Mouse (Mus musculus): Measurements from ENCODE around the gene Ypel5. TPM values are rescaled to one million over a fixed set of nuclear protein-coding genes. Genes with fewer than 3 reads are reported as not detected.
A peak's percentile ranks its signal among the peaks of the same experiment; 100 is the strongest.

Gene Ypel5
- polyA plus RNA-seq, 1 experiment from 2014 or later, result 53.8 TPM

- no peak overlapping the region for H3K4me2 ChIP-seq (ENCODE audit: low read depth, low read length)
- 66% methylated on average over 1 of the region's 1 CpGs for WGBS
- no peaks in the 10 kb centered on the region for H3K4me1 ChIP-seq (ENCODE audit: control insufficient read depth, insufficient read depth, low read length)
- no peaks in the 10 kb centered on the region for H3K9me3 ChIP-seq (replicated peaks; ENCODE audit: control insufficient read depth, low read length)
- H3K36me3 ChIP-seq (replicated peaks; ENCODE audit: control insufficient read depth, insufficient read depth, low read depth, low read length), result no peaks in the 10 kb centered on the region
- H3K27ac ChIP-seq (replicated peaks; ENCODE audit: low read depth, low read length), result no peak overlapping the region
- no peaks in the 10 kb centered on the region for H3K27me3 ChIP-seq (ENCODE audit: control insufficient read depth, insufficient read depth, low read length)
- DNase-seq (ENCODE audit: low spot score) (no peak), ATAC-seq (replicated peaks; ENCODE audit: insufficient number of reproducible peaks, low FRiP score, low TSS enrichment, low read depth) (no peak)
- H3K9ac ChIP-seq (replicated peaks; ENCODE audit: low read length), result no peak overlapping the region
- H3K4me3 ChIP-seq (ENCODE audit: low read depth, low read length), result no peak overlapping the region
Observed at GRCm38 (mm10) chr17:72855298-72855697, 19.0 kb downstream of the Ypel5 start.

GRCm38 (mm10) chr17:72857677-72858633 is 21.7 kb downstream of the Ypel5 start:
- H3K9me3 ChIP-seq (replicated peaks; ENCODE audit: control insufficient read depth, low read length), result no peaks in the 10 kb centered on the region
- no peaks in the 10 kb centered on the region for H3K36me3 ChIP-seq (replicated peaks; ENCODE audit: control insufficient read depth, insufficient read depth, low read depth, low read length)
- 53% methylated on average over 13 of the region's 13 CpGs for WGBS
- no peaks in the 10 kb centered on the region for H3K4me1 ChIP-seq (ENCODE audit: control insufficient read depth, insufficient read depth, low read length)
- DNase-seq (ENCODE audit: low spot score) (peak; percentile 70), ATAC-seq (replicated peaks; ENCODE audit: insufficient number of reproducible peaks, low FRiP score, low TSS enrichment, low read depth) (0 out of 2 replicates have a peak, but pooled peaks have one; percentile 39)
- no peak overlapping the region for H3K27ac ChIP-seq (replicated peaks; ENCODE audit: low read depth, low read length)
- H3K27me3 ChIP-seq (ENCODE audit: control insufficient read depth, insufficient read depth, low read length), result no peaks in the 10 kb centered on the region
- H3K4me3 ChIP-seq (ENCODE audit: low read depth, low read length), result no peak overlapping the region
- H3K9ac ChIP-seq (replicated peaks; ENCODE audit: low read length), result no peak overlapping the region
- no peak overlapping the region for H3K4me2 ChIP-seq (ENCODE audit: low read depth, low read length)

- Histone ChIP-seq H3K4me1 (ENCODE audit: control insufficient read depth, insufficient read depth, low read length) (no peaks in the 10 kb centered on the region), H3K36me3 (replicated peaks; ENCODE audit: control insufficient read depth, insufficient read depth, low read depth, low read length) (no peaks in the 10 kb centered on the region), H3K4me2 (ENCODE audit: low read depth, low read length) (no peak overlapping the region), H3K4me3 (ENCODE audit: low read depth, low read length) (no peak overlapping the region), H3K27ac (replicated peaks; ENCODE audit: low read depth, low read length) (no peak overlapping the region), H3K27me3 (ENCODE audit: control insufficient read depth, insufficient read depth, low read length) (no peaks in the 10 kb centered on the region), H3K9me3 (replicated peaks; ENCODE audit: control insufficient read depth, low read length) (no peaks in the 10 kb centered on the region), H3K9ac (replicated peaks; ENCODE audit: low read length) (no peak overlapping the region)
- 78% methylated on average over 10 of the region's 10 CpGs for WGBS
- DNase-seq (ENCODE audit: low spot score) (no peak), ATAC-seq (replicated peaks; ENCODE audit: insufficient number of reproducible peaks, low FRiP score, low TSS enrichment, low read depth) (no peak)
Observed at GRCm38 (mm10) chr17:72863226-72863625, 27.0 kb downstream of the Ypel5 start.

- Histone ChIP-seq H3K4me3 (ENCODE audit: low read depth, low read length) (no peak overlapping the region), H3K36me3 (replicated peaks; ENCODE audit: control insufficient read depth, insufficient read depth, low read depth, low read length) (no peaks in the 10 kb centered on the region), H3K9me3 (replicated peaks; ENCODE audit: control insufficient read depth, low read length) (no peaks in the 10 kb centered on the region), H3K27me3 (ENCODE audit: control insufficient read depth, insufficient read depth, low read length) (no peaks in the 10 kb centered on the region), H3K4me2 (ENCODE audit: low read depth, low read length) (no peak overlapping the region), H3K4me1 (ENCODE audit: control insufficient read depth, insufficient read depth, low read length) (no peaks in the 10 kb centered on the region), H3K9ac (replicated peaks; ENCODE audit: low read length) (no peak overlapping the region), H3K27ac (replicated peaks; ENCODE audit: low read depth, low read length) (no peak overlapping the region)
- ATAC-seq (replicated peaks; ENCODE audit: insufficient number of reproducible peaks, low FRiP score, low TSS enrichment, low read depth) (no peak), DNase-seq (ENCODE audit: low spot score) (no peak)
- WGBS, result 93% methylated on average over 3 of the region's 3 CpGs
Observed at GRCm38 (mm10) chr17:72866624-72867245, 30.5 kb downstream of the Ypel5 start.

GRCm38 (mm10) chr17:72868181-72868580 is 31.9 kb downstream of the Ypel5 start:
- 89% methylated on average over 2 of the region's 2 CpGs for WGBS
- DNase-seq (ENCODE audit: low spot score) (no peak), ATAC-seq (replicated peaks; ENCODE audit: insufficient number of reproducible peaks, low FRiP score, low TSS enrichment, low read depth) (no peak)
- Histone ChIP-seq H3K9ac (replicated peaks; ENCODE audit: low read length) (no peak overlapping the region), H3K4me2 (ENCODE audit: low read depth, low read length) (no peak overlapping the region), H3K36me3 (replicated peaks; ENCODE audit: control insufficient read depth, insufficient read depth, low read depth, low read length) (no peaks in the 10 kb centered on the region), H3K27ac (replicated peaks; ENCODE audit: low read depth, low read length) (no peak overlapping the region), H3K27me3 (ENCODE audit: control insufficient read depth, insufficient read depth, low read length) (no peaks in the 10 kb centered on the region), H3K9me3 (replicated peaks; ENCODE audit: control insufficient read depth, low read length) (no peaks in the 10 kb centered on the region), H3K4me3 (ENCODE audit: low read depth, low read length) (no peak overlapping the region), H3K4me1 (ENCODE audit: control insufficient read depth, insufficient read depth, low read length) (no peaks in the 10 kb centered on the region)

- no peaks in the 10 kb centered on the region for H3K4me1 ChIP-seq (ENCODE audit: control insufficient read depth, insufficient read depth, low read length)
- no peak overlapping the region for H3K27ac ChIP-seq (replicated peaks; ENCODE audit: low read depth, low read length)
- ATAC-seq (replicated peaks; ENCODE audit: insufficient number of reproducible peaks, low FRiP score, low TSS enrichment, low read depth) (no peak), DNase-seq (ENCODE audit: low spot score) (no peak)
- no peaks in the 10 kb centered on the region for H3K36me3 ChIP-seq (replicated peaks; ENCODE audit: control insufficient read depth, insufficient read depth, low read depth, low read length)
- 90% methylated on average over 9 of the region's 9 CpGs for WGBS
- no peak overlapping the region for H3K4me2 ChIP-seq (ENCODE audit: low read depth, low read length)
- no peak overlapping the region for H3K9ac ChIP-seq (replicated peaks; ENCODE audit: low read length)
- no peaks in the 10 kb centered on the region for H3K9me3 ChIP-seq (replicated peaks; ENCODE audit: control insufficient read depth, low read length)
- H3K4me3 ChIP-seq (ENCODE audit: low read depth, low read length), result no peak overlapping the region
- H3K27me3 ChIP-seq (ENCODE audit: control insufficient read depth, insufficient read depth, low read length), result no peaks in the 10 kb centered on the region
Observed at GRCm38 (mm10) chr17:72878979-72879378, 42.7 kb downstream of the Ypel5 start.

- H3K9me3 ChIP-seq (replicated peaks; ENCODE audit: control insufficient read depth, low read length), result no peaks in the 10 kb centered on the region
- H3K4me2 ChIP-seq (ENCODE audit: low read depth, low read length), result no peak overlapping the region
- no peaks in the 10 kb centered on the region for H3K27me3 ChIP-seq (ENCODE audit: control insufficient read depth, insufficient read depth, low read length)
- H3K36me3 ChIP-seq (replicated peaks; ENCODE audit: control insufficient read depth, insufficient read depth, low read depth, low read length), result no peaks in the 10 kb centered on the region
- 75% methylated on average over 3 of the region's 3 CpGs for WGBS
- H3K4me3 ChIP-seq (ENCODE audit: low read depth, low read length), result no peak overlapping the region
- H3K9ac ChIP-seq (replicated peaks; ENCODE audit: low read length), result no peak overlapping the region
- no peak for DNase-seq (ENCODE audit: low spot score)
- H3K27ac ChIP-seq (replicated peaks; ENCODE audit: low read depth, low read length), result no peak overlapping the region
- no peak for ATAC-seq (replicated peaks; ENCODE audit: insufficient number of reproducible peaks, low FRiP score, low TSS enrichment, low read depth)
- no peaks in the 10 kb centered on the region for H3K4me1 ChIP-seq (ENCODE audit: control insufficient read depth, insufficient read depth, low read length)
Observed at GRCm38 (mm10) chr17:72880156-72880555, 43.9 kb downstream of the Ypel5 start.

GRCm38 (mm10) chr17:72881051-72881450 is 44.8 kb downstream of the Ypel5 start:
- 74% methylated on average over 3 of the region's 3 CpGs for WGBS
- Histone ChIP-seq H3K36me3 (replicated peaks; ENCODE audit: control insufficient read depth, insufficient read depth, low read depth, low read length) (no peaks in the 10 kb centered on the region), H3K27ac (replicated peaks; ENCODE audit: low read depth, low read length) (no peak overlapping the region), H3K4me1 (ENCODE audit: control insufficient read depth, insufficient read depth, low read length) (no peaks in the 10 kb centered on the region), H3K27me3 (ENCODE audit: control insufficient read depth, insufficient read depth, low read length) (no peaks in the 10 kb centered on the region), H3K9me3 (replicated peaks; ENCODE audit: control insufficient read depth, low read length) (no peaks in the 10 kb centered on the region), H3K4me2 (ENCODE audit: low read depth, low read length) (no peak overlapping the region), H3K9ac (replicated peaks; ENCODE audit: low read length) (no peak overlapping the region), H3K4me3 (ENCODE audit: low read depth, low read length) (no peak overlapping the region)
- DNase-seq (ENCODE audit: low spot score) (no peak), ATAC-seq (replicated peaks; ENCODE audit: insufficient number of reproducible peaks, low FRiP score, low TSS enrichment, low read depth) (no peak)

Measured in embryonic facial prominence, embryonic 11.5 days (tissue).